Mouse (Mus musculus) spleen, postnatal 36 days (tissue): Measurements from ENCODE around the gene Layn.
A peak's percentile ranks its signal among the peaks of the same experiment; 100 is the strongest.

Experiments used
- DNase-seq, 2 experiments: peaks; one replicate each; pipeline ENCODE4 v3.0.0; 2022; ENCODE audit warnings: low spot score in 2 of 2, mixed read lengths in 1 of 2

The Layn gene

GRCm38 (mm10) chr9:51032785-51033529, 43.9 kb downstream of the Layn start:
- DNase-seq: no peak

DNA sequence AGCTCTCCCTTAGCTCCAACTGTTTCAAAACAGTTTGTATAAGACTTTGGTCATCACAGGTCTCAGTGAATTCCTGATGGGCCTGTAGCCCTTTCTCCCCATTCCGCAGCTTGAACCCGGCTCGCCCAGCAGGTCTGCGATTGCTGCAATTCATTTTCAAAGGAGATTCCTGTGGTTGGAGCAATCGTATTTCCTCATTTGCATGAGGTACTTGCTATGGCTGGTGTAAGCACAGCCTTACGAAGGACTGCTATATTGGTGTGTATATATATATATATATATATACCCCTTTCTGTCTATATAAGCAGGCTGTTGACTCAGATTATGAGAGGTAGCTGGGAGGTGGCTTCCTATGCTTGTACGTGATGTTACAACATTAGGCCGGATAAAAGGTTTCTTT, 44.6 kb downstream of the Layn start:
- DNase-seq: no peak

DNA sequence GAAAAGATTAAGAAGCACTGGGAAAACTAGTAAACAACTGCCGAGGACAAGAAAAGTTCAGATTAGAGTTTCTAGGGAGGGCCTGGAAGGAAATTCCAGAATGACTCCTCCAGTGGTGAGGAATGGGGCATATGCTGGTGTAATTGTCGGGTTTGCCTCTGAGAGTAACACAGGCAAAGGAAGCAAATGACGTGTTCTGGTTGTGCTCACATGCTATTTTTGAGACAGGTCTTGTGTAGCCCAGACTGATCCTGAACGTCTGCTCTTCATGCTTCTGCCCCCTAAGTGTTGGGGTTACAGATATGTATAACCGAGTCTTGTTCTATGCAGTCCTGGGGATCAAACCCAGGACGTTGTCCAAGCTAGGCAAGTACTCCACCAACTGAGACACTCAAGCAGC, 45.3 kb downstream of the Layn start:
- DNase-seq: no peak

DNA sequence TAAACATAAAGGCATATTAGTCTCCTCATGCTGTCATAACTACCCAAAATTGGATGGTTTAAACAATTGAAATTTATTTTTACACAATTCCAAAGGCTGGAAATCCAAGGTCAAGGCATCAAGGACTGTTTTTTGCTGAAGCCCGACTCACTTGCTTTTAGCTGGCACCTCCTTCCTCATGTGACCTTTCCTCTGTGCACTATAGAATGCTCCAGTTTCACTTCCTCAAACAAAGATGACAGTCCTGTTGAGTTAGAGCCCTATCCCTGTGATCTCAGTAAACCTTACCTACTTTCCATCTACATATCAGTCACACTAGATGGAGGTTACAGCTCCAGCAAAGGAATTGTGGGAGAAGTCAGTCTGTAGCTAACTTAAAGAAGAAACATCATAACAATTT, 46.7 kb downstream of the Layn start:
- peak; percentile 56 to 62 for DNase-seq

DNA sequence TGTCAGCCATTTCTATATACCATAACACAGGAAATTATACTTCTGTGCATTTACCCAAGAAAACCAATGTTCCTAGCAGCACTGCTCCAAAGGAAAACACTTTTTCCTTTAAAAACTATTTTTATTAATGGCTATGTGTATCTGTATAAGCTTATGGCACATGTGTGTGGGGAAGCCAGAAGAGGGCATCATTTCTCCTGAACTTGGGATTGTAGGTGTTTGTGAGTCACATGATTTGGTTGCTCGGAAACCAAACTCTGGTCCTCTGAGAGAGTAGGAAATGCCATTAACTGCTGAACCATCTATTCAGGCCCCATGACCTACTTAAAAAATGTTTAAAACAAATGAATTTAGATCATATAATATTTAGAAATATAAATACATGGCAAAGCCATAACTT, 49.9 kb downstream of the Layn start:
- no peak for DNase-seq

- no peak for DNase-seq
Measured at GRCm38 (mm10) chr9:51021123-51021795, 55.6 kb downstream of the Layn start.

- no peak for DNase-seq
Measured at GRCm38 (mm10) chr9:51020351-51020750, 56.5 kb downstream of the Layn start.

DNA sequence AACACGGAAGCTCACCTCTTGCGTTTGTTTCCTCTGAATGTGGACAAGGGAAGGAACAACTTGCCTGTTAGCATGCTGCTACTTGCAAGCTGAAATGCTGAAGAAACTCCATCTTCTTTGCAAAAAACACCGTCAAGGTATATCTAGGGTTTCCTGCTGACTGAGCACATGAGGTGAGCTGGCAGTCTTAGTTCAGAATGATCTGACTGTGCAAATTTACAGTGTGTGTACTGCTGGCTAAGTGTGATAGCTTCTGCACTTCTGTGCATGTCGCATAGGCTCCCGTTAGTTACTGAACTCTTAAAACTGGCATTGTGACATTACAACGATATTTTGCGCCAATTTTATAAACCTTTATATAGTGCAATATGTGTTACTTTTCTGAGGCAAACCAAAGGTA, 57.2 kb downstream of the Layn start:
- DNase-seq: no peak

GRCm38 (mm10) chr9:51015732-51016131, 61.2 kb downstream of the Layn start:
- no peak for DNase-seq

- DNase-seq: no peak
Measured at GRCm38 (mm10) chr9:51013644-51014043, 63.2 kb downstream of the Layn start.

- DNase-seq: no peak
Measured at GRCm38 (mm10) chr9:51009656-51009950, 67.3 kb downstream of the Layn start.

DNA sequence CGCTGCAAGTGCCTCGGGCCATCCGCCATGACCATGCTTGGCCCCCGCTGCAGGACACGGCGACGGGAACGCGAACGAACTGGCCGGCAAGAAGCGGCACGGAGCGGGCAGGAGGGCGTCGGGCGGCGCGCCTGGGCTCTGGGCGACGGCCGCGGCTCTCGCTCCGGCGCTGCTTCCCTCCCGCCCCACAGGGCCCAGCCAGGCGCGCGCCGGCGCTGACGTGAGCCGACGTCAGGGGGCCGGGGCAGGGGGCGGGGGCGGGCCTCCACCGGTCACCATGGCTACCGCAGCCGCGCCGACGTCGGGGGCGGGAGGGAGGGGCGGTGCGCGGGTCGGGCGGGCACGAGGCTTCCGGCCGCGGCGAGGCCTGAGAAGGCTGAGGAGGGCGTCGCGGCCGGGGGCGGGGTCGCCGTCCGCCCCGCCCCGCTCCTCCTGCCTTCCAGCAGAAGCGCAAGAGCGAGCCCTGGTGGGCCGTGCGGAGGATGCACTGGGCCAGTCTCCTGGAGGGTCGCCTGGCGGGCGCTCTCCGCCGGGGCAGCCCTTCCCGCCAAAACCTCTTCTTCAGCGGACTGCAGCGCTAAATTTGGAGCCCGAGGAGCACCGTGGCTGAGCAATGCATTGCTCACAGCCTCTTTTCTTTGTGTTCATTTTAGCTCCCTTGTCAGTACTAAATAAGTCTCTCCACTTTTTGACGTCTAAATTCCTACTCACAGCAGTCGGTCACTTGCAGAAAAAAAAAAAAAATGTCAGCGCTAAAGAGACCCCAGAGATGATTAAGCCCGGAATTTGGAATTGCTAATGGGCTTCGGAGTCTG, 67.8 kb downstream of the Layn start, which contains the start of gene Sik2:
TSS of gene Sik2 (minus strand) at position 233 of the 815 bp plus-strand sequence.
- DNase-seq: peak; percentile 89 to 90

GRCm38 (mm10) chr9:51008068-51008840, 68.6 kb downstream of the Layn start:
- peak in 1 of 2 experiments; percentile 4 for DNase-seq

DNA sequence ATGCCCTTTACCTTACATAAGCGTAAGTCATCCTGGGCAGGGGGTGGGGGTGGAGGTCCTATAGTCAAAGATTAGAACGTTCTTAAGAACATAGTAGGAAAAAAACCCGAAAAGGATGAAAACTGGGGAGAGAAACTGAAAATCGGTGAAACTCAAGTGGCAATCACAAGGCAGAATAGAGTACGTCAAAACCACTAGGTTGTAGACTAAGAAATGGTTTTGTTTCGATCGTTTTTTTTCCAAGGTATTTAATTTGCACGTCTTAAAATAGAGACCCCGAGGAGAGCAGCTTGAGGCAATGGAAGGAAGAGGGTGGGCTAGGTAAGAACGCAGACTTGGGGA, 69.2 kb downstream of the Layn start:
- no peak for DNase-seq

- DNase-seq: peak; percentile 68 to 77
Measured at GRCm38 (mm10) chr9:51006846-51007245, 70.0 kb downstream of the Layn start.
